Mouse (Mus musculus) CH12.LX (cell line): Measurements from ENCODE around the gene Pigx. TPM values are rescaled to one million over a fixed set of nuclear protein-coding genes. Genes with fewer than 3 reads are reported as not detected.
A peak's percentile ranks its signal among the peaks of the same experiment; 100 is the strongest.

Source experiments
- DNase-seq: peaks from one replicate; pipeline ENCODE4 v3.0.0-alpha.2; 2013; ENCODE audit errors: extremely low read depth
- H3K27ac ChIP-seq: 2 replicates; pipeline ENCODE4 v1.5.1; 2012; ENCODE audit warnings: low read depth, mild to moderate bottlenecking, control low read depth, moderate library complexity; ENCODE audit not compliant: insufficient read depth
- H3K27me3 ChIP-seq: replicated peaks from 2 replicates; pipeline ENCODE3; 2012; ENCODE audit warnings: inconsistent platforms
- H3K36me3 ChIP-seq, 2 experiments: replicated peaks in 1 of 2; 2 replicates each; pipeline versions ENCODE3 to v1.6.1; 2012; ENCODE audit warnings: inconsistent platforms in 1 of 2, low read length in 1 of 2, mild to moderate bottlenecking in 1 of 2, mixed read lengths in 1 of 2, moderate library complexity in 1 of 2; ENCODE audit not compliant: control insufficient read depth in 1 of 2, insufficient read depth in 1 of 2
- H3K4me1 ChIP-seq, 2 experiments: 2 replicates each; pipeline ENCODE4 v1.6.1; 2012; ENCODE audit warnings: inconsistent platforms in 1 of 2, moderate library complexity in 1 of 2; ENCODE audit not compliant: insufficient read depth in 2 of 2, control insufficient read depth in 1 of 2
- H3K4me2 ChIP-seq: 2 replicates; pipeline ENCODE4 v1.6.1; 2012; ENCODE audit warnings: low read depth, mild to moderate bottlenecking, control low read depth; ENCODE audit not compliant: poor library complexity, insufficient read depth, severe bottlenecking
- H3K4me3 ChIP-seq, 3 experiments: fragments of 150-350 bp in 1 of 3; sonication (generic) in 1 of 3; replicated peaks in 1 of 3; 2 replicates each; pipeline versions ENCODE3 to v1.5.1; 2011 to 2012; ENCODE audit warnings: low read depth in 2 of 3, low read length in 2 of 3, mild to moderate bottlenecking in 2 of 3, moderate library complexity in 2 of 3, control low read depth in 1 of 3, improper control_type of control experiment in 1 of 3, inconsistent platforms in 1 of 3, mixed read lengths in 1 of 3; ENCODE audit not compliant: poor library complexity in 1 of 3
- H3K79me2 ChIP-seq: replicated peaks from 2 replicates; pipeline ENCODE4 v1.6.1; 2012; ENCODE audit warnings: mild to moderate bottlenecking, moderate library complexity; ENCODE audit not compliant: control insufficient read depth, poor library complexity, insufficient read depth, severe bottlenecking; ENCODE audit errors: extremely low read depth
- H3K9ac ChIP-seq: 2 replicates; pipeline ENCODE4 v1.6.1; 2012; ENCODE audit warnings: low read depth, mild to moderate bottlenecking, control low read depth, moderate library complexity; ENCODE audit not compliant: insufficient read depth
- H3K9me3 ChIP-seq: replicated peaks from 2 replicates; pipeline ENCODE3; 2012; ENCODE audit warnings: low read length, inconsistent platforms, mixed read lengths
- CTCF ChIP-seq, 2 experiments: IDR thresholded peaks in 1 of 2; conservative IDR thresholded peaks in 1 of 2; 2 replicates each; pipeline ENCODE4 v1.5.1; 2011 to 2012; ENCODE audit warnings: low read depth in 2 of 2, low read length in 2 of 2, improper control_type of control experiment in 1 of 2, inconsistent platforms in 1 of 2, mild to moderate bottlenecking in 1 of 2, moderate library complexity in 1 of 2
- E2F4 ChIP-seq: IDR thresholded peaks from 2 replicates; pipeline ENCODE4 v1.6.1; 2011; ENCODE audit warnings: low read depth, low read length, improper control_type of control experiment; ENCODE audit not compliant: insufficient replicate concordance
- IRF4 ChIP-seq: IDR thresholded peaks from 2 replicates; pipeline ENCODE4 v1.6.1; 2014; ENCODE audit warnings: low read depth, mild to moderate bottlenecking, inconsistent platforms, low read length, improper control_type of control experiment
- MEF2A ChIP-seq: IDR thresholded peaks from 2 replicates; pipeline ENCODE4 v1.6.1; 2014; ENCODE audit warnings: low read depth, mild to moderate bottlenecking, inconsistent platforms, low read length, improper control_type of control experiment, borderline replicate concordance
- MYC ChIP-seq: IDR thresholded peaks from 2 replicates; pipeline ENCODE4 v1.6.1; 2011; ENCODE audit warnings: low read depth, mild to moderate bottlenecking, improper control_type of control experiment, low read length
- NELFE ChIP-seq: IDR thresholded peaks from 2 replicates; pipeline ENCODE4 v1.6.1; 2011; ENCODE audit warnings: low read depth, low read length, improper control_type of control experiment
- NRF1 ChIP-seq: IDR thresholded peaks from 2 replicates; pipeline ENCODE4 v1.6.1; 2014; ENCODE audit warnings: low read depth, mild to moderate bottlenecking, inconsistent platforms, low read length, improper control_type of control experiment, moderate library complexity
- POLR2AphosphoS2 ChIP-seq: IDR thresholded peaks from 2 replicates; pipeline ENCODE4 v1.6.1; 2011; ENCODE audit warnings: low read depth, low read length, improper control_type of control experiment
- SIN3A ChIP-seq: IDR thresholded peaks from 2 replicates; pipeline ENCODE4 v1.6.1; 2012; ENCODE audit warnings: low read length, improper control_type of control experiment, inconsistent platforms
- SMC3 ChIP-seq: IDR thresholded peaks from 2 replicates; pipeline ENCODE4 v1.6.1; 2011; ENCODE audit warnings: low read depth, low read length, improper control_type of control experiment
- TBP ChIP-seq: conservative IDR thresholded peaks from 2 replicates; pipeline ENCODE4 v1.6.1; 2011; ENCODE audit warnings: low read depth, low read length, improper control_type of control experiment
- UBTF ChIP-seq: IDR thresholded peaks from 2 replicates; pipeline ENCODE4 v1.6.1; 2012; ENCODE audit warnings: low read depth, mild to moderate bottlenecking, inconsistent platforms, low read length, improper control_type of control experiment, moderate library complexity
- ZKSCAN1 ChIP-seq: IDR thresholded peaks from 2 replicates; pipeline ENCODE4 v1.6.1; 2012; ENCODE audit warnings: low read depth, inconsistent platforms, low read length, improper control_type of control experiment, borderline replicate concordance
- ZMIZ1 ChIP-seq: IDR thresholded peaks from 2 replicates; pipeline ENCODE4 v1.6.1; 2012; ENCODE audit warnings: low read depth, mild to moderate bottlenecking, inconsistent platforms, low read length, improper control_type of control experiment
- dilution Hi-C: fragments of 300-500 bp; cut with MboI; formaldehyde crosslinking; loops from 2 replicates; pipeline ENCODE4 v1.14.3; 2020; ENCODE audit warnings: low sequenced_read_pairs; ENCODE audit not compliant: extremely low pct_unique_long_range_greater_than_20kb, extremely low pct_ligation_motif_present
- in situ Hi-C: fragments of 300-500 bp; cut with MboI; formaldehyde crosslinking; loops from 3 replicates; pipeline ENCODE4 v1.14.3; 2019; ENCODE audit warnings: low sequenced_read_pairs, low pct_ligation_motif_present, low pct_unique_long_range_greater_than_20kb, mixed read lengths
- polyA plus RNA-seq: library from polyadenylated mRNA; unstranded; fragments of >175 nt; gene quantifications from 2 replicates; pipeline ENCODE4 v1.2.1, GENCODE M21; 2012; ENCODE audit warnings: low read depth; ENCODE audit not compliant: insufficient read length
- total RNA-seq, 2 experiments: library from RNA; depleted of rRNA; stranded (reverse); fragments of 300-350 nt in 1 of 2; fragments of >200 nt in 1 of 2; gene quantifications; 2 replicates each; pipeline ENCODE4 v1.2.3; 2012 to 2014

The Pigx gene
- total and polyA plus RNA-seq, 3 experiments = 48.1 to 83.0 (median 48.1) TPM

DNA sequence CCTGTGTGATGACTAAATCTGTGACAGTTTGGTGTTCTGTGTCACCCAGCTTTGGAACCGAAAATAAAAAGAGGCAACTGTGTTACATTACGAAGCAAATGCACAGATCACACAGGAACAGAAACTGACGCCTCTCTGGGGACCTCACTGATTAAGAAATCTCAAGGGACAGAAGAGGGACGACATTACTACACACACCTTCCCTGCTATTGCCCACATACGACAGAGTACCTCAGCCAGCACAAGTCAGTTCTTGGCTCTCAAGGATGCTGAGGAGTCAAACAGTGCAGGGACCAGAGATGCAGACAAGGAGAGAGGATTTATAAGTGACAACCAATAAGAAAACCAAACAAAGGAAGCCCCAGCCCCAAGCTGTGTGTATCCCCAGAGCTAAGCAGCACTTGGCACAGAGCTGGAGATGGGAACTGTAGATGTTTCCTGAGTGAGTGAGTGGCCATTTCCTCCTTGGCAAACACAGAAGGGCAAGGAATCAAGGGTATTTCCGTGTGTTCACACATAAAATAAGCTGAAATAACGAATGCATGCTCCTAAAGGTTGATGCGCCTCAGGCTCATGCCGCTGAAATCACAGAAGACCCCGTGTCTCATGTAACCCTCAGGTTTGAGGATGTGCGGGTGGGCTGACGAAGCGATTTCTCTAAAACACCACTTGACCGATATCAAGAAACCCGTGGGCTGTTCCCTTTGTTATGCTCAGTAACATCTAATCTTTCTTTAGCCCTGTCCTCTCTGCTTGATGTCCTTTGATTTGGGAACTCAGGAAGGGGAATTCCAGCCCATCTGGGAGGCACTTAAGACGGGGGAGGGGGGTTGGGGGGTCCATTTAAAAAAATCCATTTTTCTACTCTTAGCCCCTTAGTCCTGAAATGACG lies 25.1 kb upstream of the Pigx start (continued):
- 0 out of 2 replicates have a peak, but pooled peaks have one; percentile 38 for TF ChIP-seq POLR2AphosphoS2

DNA sequence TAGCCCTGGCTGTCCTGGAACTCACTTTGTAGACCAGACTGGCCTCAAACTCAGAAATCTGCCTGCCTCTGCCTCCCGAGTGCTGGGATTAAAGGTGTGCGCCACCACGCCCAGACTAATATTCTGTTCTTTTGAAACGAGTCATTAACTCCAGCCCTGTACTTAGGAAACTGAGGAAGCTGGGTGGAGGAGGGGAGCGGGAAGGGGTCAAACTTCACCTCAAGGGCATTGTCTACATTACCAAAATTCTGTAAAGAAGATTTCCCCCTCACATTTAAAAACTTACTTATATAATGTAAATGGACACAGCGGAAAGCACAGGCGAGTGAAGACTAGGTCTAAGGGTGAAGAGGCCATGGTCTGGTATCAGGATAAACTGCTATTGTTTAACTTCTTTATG lies 24.5 kb upstream of the Pigx start:
- TF ChIP-seq ZMIZ1 (no peak), SMC3 (no peak), E2F4 (no peak), NELFE (no peak), IRF4 (no peak), TBP (no peak), NRF1 (no peak), ZKSCAN1 (no peak), MYC (no peak), MEF2A (no peak), UBTF (no peak)
- H3K9ac ChIP-seq = peak overlapping the region; percentile 21; the same call in 1 of the 2 replicates
- DNase-seq = no peak
- H3K36me3 ChIP-seq = peaks cover 0 to 3% of the 10 kb centered on the region in 2 experiments
- no peaks in the 10 kb centered on the region for H3K79me2 ChIP-seq
- H3K4me2 ChIP-seq = peak overlapping the region; percentile 92
- H3K9me3 ChIP-seq = no peaks in the 10 kb centered on the region
- in situ Hi-C loops = no loop called here
- H3K4me1 ChIP-seq = peaks cover 17 to 52% of the 10 kb centered on the region in 2 experiments
- dilution Hi-C loops = no loop called here
- peak overlapping the region in 1 of 3 experiments; percentile 23 for H3K4me3 ChIP-seq
- H3K27me3 ChIP-seq = no peaks in the 10 kb centered on the region
- H3K27ac ChIP-seq = peak overlapping the region; percentile 79; the same call in 1 of the 2 replicates

DNA sequence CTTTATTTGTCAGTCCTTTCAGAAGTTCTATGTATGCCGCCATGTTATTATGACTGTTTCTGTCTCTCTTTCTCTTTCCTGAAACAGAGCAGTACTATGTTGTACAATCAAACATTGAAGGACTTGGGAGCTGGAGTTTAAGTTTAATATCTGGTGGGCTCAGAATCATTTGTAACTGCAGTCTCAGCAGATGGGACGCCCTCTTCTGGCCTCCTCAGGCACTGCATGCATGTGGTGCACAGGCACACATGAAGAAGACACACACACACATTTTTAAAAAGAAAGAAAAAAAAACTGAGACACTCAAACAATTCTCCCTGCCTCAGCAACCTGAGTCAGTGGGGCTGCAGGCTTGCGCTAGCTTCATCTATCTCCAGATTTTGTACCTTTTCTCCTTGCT lies 20.9 kb upstream of the Pigx start:
- in situ Hi-C loops = no loop called here
- TF ChIP-seq CTCF (conservative IDR thresholded peaks at IDR 0.05 in 1 of 2, IDR thresholded peaks at IDR 0.05 in 1 of 2; ENCODE audit: low read depth in 2 of 2, low read length in 2 of 2) (peak in 1 of 2 experiments; percentile 11; a peak in 1 of 4 replicates), SIN3A (no peak)
- Histone ChIP-seq H3K27me3 (no peaks in the 10 kb centered on the region), H3K4me1 (peaks cover 7 to 32% of the 10 kb centered on the region in 2 experiments), H3K9me3 (no peaks in the 10 kb centered on the region), H3K36me3 (no peaks in the 10 kb centered on the region), H3K4me2 (no peak overlapping the region), H3K9ac (no peak overlapping the region), H3K27ac (no peak overlapping the region), H3K4me3 (no peak overlapping the region), H3K79me2 (no peaks in the 10 kb centered on the region)
- dilution Hi-C loops = no loop called here
- no peak for DNase-seq
